Mouse (Mus musculus): Measurements from ENCODE around the gene Slc13a5. TPM values are rescaled to one million over a fixed set of nuclear protein-coding genes. Genes with fewer than 3 reads are reported as not detected.

Slc13a5 gene
- polyA plus RNA-seq, 1 experiment from 2014 or later: 0.29 TPM

- Histone ChIP-seq H3K27ac (ENCODE audit: low read depth, low read length) (no peak overlapping the region), H3K4me3 (ENCODE audit: low read depth, low read length) (no peak overlapping the region), H3K36me3 (ENCODE audit: control insufficient read depth, insufficient read depth, low read length) (no peaks in the 10 kb centered on the region), H3K4me2 (no peak overlapping the region), H3K4me1 (ENCODE audit: control insufficient read depth, insufficient read depth, low read length) (no peaks in the 10 kb centered on the region), H3K9ac (ENCODE audit: low read length) (no peak overlapping the region), H3K9me3 (ENCODE audit: control insufficient read depth, low read length) (no peaks in the 10 kb centered on the region), H3K27me3 (ENCODE audit: control insufficient read depth, insufficient read depth, low read length) (no peaks in the 10 kb centered on the region)
- no peak for DNase-seq (ENCODE audit: low spot score, missing footprints)
- whole genome bisulfite sequencing: 77% methylated on average over 3 of the region's 3 CpGs
- ATAC-seq (ENCODE audit: low FRiP score): no peak
Observed at GRCm38 (mm10) chr11:72273341-72273740, 6.3 kb upstream of the Slc13a5 start.

- Histone ChIP-seq H3K27me3 (ENCODE audit: control insufficient read depth, insufficient read depth, low read length) (peaks cover 3% of the 10 kb centered on the region; the same call in 1 of the 2 replicates), H3K9me3 (ENCODE audit: control insufficient read depth, low read length) (no peaks in the 10 kb centered on the region), H3K4me2 (no peak overlapping the region), H3K4me1 (ENCODE audit: control insufficient read depth, insufficient read depth, low read length) (no peaks in the 10 kb centered on the region), H3K4me3 (ENCODE audit: low read depth, low read length) (no peak overlapping the region), H3K27ac (ENCODE audit: low read depth, low read length) (no peak overlapping the region), H3K36me3 (ENCODE audit: control insufficient read depth, insufficient read depth, low read length) (no peaks in the 10 kb centered on the region), H3K9ac (ENCODE audit: low read length) (no peak overlapping the region)
- 70% methylated on average over 1 of the region's 1 CpGs for WGBS
- no peak for DNase-seq (ENCODE audit: low spot score, missing footprints)
- ATAC-seq (ENCODE audit: low FRiP score): no peak
Observed at GRCm38 (mm10) chr11:72271761-72272160, 4.7 kb upstream of the Slc13a5 start.

- peaks cover 23% of the 10 kb centered on the region for H3K27me3 ChIP-seq (ENCODE audit: control insufficient read depth, insufficient read depth, low read length)
Observed at GRCm38 (mm10) chr11:72266207-72266959, 639 bp downstream of the Slc13a5 start.

GRCm38 (mm10) chr11:72265483-72265882, 1.5 kb downstream of the Slc13a5 start:
- no peak for ATAC-seq (ENCODE audit: low FRiP score)
- H3K36me3 ChIP-seq (ENCODE audit: control insufficient read depth, insufficient read depth, low read length): no peaks in the 10 kb centered on the region
- H3K9ac ChIP-seq (ENCODE audit: low read length): no peak overlapping the region
- peak; percentile 87 for DNase-seq (ENCODE audit: low spot score, missing footprints)
- peaks cover 23% of the 10 kb centered on the region for H3K27me3 ChIP-seq (ENCODE audit: control insufficient read depth, insufficient read depth, low read length)
- H3K27ac ChIP-seq (ENCODE audit: low read depth, low read length): no peak overlapping the region
- no peak overlapping the region for H3K4me3 ChIP-seq (ENCODE audit: low read depth, low read length)
- 8% methylated on average over 11 of the region's 11 CpGs for WGBS
- H3K9me3 ChIP-seq (ENCODE audit: control insufficient read depth, low read length): no peaks in the 10 kb centered on the region
- no peak overlapping the region for H3K4me2 ChIP-seq
- peaks cover 6% of the 10 kb centered on the region for H3K4me1 ChIP-seq (ENCODE audit: control insufficient read depth, insufficient read depth, low read length)

More at GRCm38 (mm10) chr11:72266207-72266959, 639 bp downstream of the Slc13a5 start:
- DNase-seq (ENCODE audit: low spot score, missing footprints): peak; percentile 95
- Histone ChIP-seq H3K4me1 (ENCODE audit: control insufficient read depth, insufficient read depth, low read length) (peaks cover 6% of the 10 kb centered on the region), H3K9me3 (ENCODE audit: control insufficient read depth, low read length) (no peaks in the 10 kb centered on the region), H3K9ac (ENCODE audit: low read length) (0 out of 2 replicates have a peak overlapping the region, but pooled peaks have one; percentile 34), H3K27ac (ENCODE audit: low read depth, low read length) (no peak overlapping the region), H3K36me3 (ENCODE audit: control insufficient read depth, insufficient read depth, low read length) (no peaks in the 10 kb centered on the region), H3K4me3 (ENCODE audit: low read depth, low read length) (peak overlapping the region; percentile 30), H3K4me2 (peak overlapping the region; percentile 65)
- 1% methylated on average over 46 of the region's 46 CpGs for WGBS
- peak; percentile 89 for ATAC-seq (ENCODE audit: low FRiP score)

- H3K4me1 ChIP-seq (ENCODE audit: control insufficient read depth, insufficient read depth, low read length): no peaks in the 10 kb centered on the region
- H3K27ac ChIP-seq (ENCODE audit: low read depth, low read length): no peak overlapping the region
- 92% methylated on average over 2 of the region's 2 CpGs for WGBS
- no peak overlapping the region for H3K4me2 ChIP-seq
- H3K36me3 ChIP-seq (ENCODE audit: control insufficient read depth, insufficient read depth, low read length): no peaks in the 10 kb centered on the region
- no peak for ATAC-seq (ENCODE audit: low FRiP score)
- no peak for DNase-seq (ENCODE audit: low spot score, missing footprints)
- H3K9me3 ChIP-seq (ENCODE audit: control insufficient read depth, low read length): no peaks in the 10 kb centered on the region
- H3K9ac ChIP-seq (ENCODE audit: low read length): no peak overlapping the region
- no peak overlapping the region for H3K4me3 ChIP-seq (ENCODE audit: low read depth, low read length)
- no peaks in the 10 kb centered on the region for H3K27me3 ChIP-seq (ENCODE audit: control insufficient read depth, insufficient read depth, low read length)
Observed at GRCm38 (mm10) chr11:72256441-72256840, 10.6 kb downstream of the Slc13a5 start.

- DNase-seq (ENCODE audit: low spot score, missing footprints) (no peak), ATAC-seq (ENCODE audit: low FRiP score) (no peak)
- H3K4me3 ChIP-seq (ENCODE audit: low read depth, low read length): no peak overlapping the region
- H3K4me2 ChIP-seq: no peak overlapping the region
- no peaks in the 10 kb centered on the region for H3K27me3 ChIP-seq (ENCODE audit: control insufficient read depth, insufficient read depth, low read length)
- 96% methylated on average over 4 of the region's 4 CpGs for WGBS
- no peaks in the 10 kb centered on the region for H3K4me1 ChIP-seq (ENCODE audit: control insufficient read depth, insufficient read depth, low read length)
- no peak overlapping the region for H3K9ac ChIP-seq (ENCODE audit: low read length)
- no peak overlapping the region for H3K27ac ChIP-seq (ENCODE audit: low read depth, low read length)
- H3K36me3 ChIP-seq (ENCODE audit: control insufficient read depth, insufficient read depth, low read length): no peaks in the 10 kb centered on the region
- no peaks in the 10 kb centered on the region for H3K9me3 ChIP-seq (ENCODE audit: control insufficient read depth, low read length)
Observed at GRCm38 (mm10) chr11:72255629-72256028, 11.4 kb downstream of the Slc13a5 start.

GRCm38 (mm10) chr11:72245196-72245753, 21.7 kb downstream of the Slc13a5 start:
- H3K9ac ChIP-seq (ENCODE audit: low read length): no peak overlapping the region
- H3K4me2 ChIP-seq: no peak overlapping the region
- H3K9me3 ChIP-seq (ENCODE audit: control insufficient read depth, low read length): no peaks in the 10 kb centered on the region
- H3K27me3 ChIP-seq (ENCODE audit: control insufficient read depth, insufficient read depth, low read length): no peaks in the 10 kb centered on the region
- no peak for DNase-seq (ENCODE audit: low spot score, missing footprints)
- WGBS: 81% methylated on average over 8 of the region's 8 CpGs
- H3K27ac ChIP-seq (ENCODE audit: low read depth, low read length): no peak overlapping the region
- H3K4me3 ChIP-seq (ENCODE audit: low read depth, low read length): no peak overlapping the region
- H3K4me1 ChIP-seq (ENCODE audit: control insufficient read depth, insufficient read depth, low read length): no peaks in the 10 kb centered on the region
- no peaks in the 10 kb centered on the region for H3K36me3 ChIP-seq (ENCODE audit: control insufficient read depth, insufficient read depth, low read length)
- no peak for ATAC-seq (ENCODE audit: low FRiP score)

- Histone ChIP-seq H3K9ac (ENCODE audit: low read length) (no peak overlapping the region), H3K36me3 (ENCODE audit: control insufficient read depth, insufficient read depth, low read length) (no peaks in the 10 kb centered on the region), H3K4me2 (no peak overlapping the region), H3K4me3 (ENCODE audit: low read depth, low read length) (no peak overlapping the region), H3K27me3 (ENCODE audit: control insufficient read depth, insufficient read depth, low read length) (no peaks in the 10 kb centered on the region), H3K27ac (ENCODE audit: low read depth, low read length) (no peak overlapping the region), H3K4me1 (ENCODE audit: control insufficient read depth, insufficient read depth, low read length) (no peaks in the 10 kb centered on the region), H3K9me3 (ENCODE audit: control insufficient read depth, low read length) (no peaks in the 10 kb centered on the region)
- ATAC-seq (ENCODE audit: low FRiP score): no peak
- no peak for DNase-seq (ENCODE audit: low spot score, missing footprints)
- 78% methylated on average over 4 of the region's 4 CpGs for WGBS
Observed at GRCm38 (mm10) chr11:72240062-72240860, 26.8 kb downstream of the Slc13a5 start.

- no peaks in the 10 kb centered on the region for H3K27me3 ChIP-seq (ENCODE audit: control insufficient read depth, insufficient read depth, low read length)
- H3K4me2 ChIP-seq: no peak overlapping the region
- ATAC-seq (ENCODE audit: low FRiP score) (no peak), DNase-seq (ENCODE audit: low spot score, missing footprints) (no peak)
- H3K27ac ChIP-seq (ENCODE audit: low read depth, low read length): no peak overlapping the region
- no peaks in the 10 kb centered on the region for H3K36me3 ChIP-seq (ENCODE audit: control insufficient read depth, insufficient read depth, low read length)
- no peaks in the 10 kb centered on the region for H3K9me3 ChIP-seq (ENCODE audit: control insufficient read depth, low read length)
- H3K4me3 ChIP-seq (ENCODE audit: low read depth, low read length): no peak overlapping the region
- 72% methylated on average over 5 of the region's 5 CpGs for WGBS
- H3K9ac ChIP-seq (ENCODE audit: low read length): no peak overlapping the region
- H3K4me1 ChIP-seq (ENCODE audit: control insufficient read depth, insufficient read depth, low read length): no peaks in the 10 kb centered on the region
Observed at GRCm38 (mm10) chr11:72234013-72234412, 33.0 kb downstream of the Slc13a5 start.

Measured in midbrain, embryonic 11.5 days (tissue).